Mouse (Mus musculus) heart, postnatal 10 days (tissue): ENCODE measurements around the gene Trip6. TPM values are rescaled to one million over a fixed set of nuclear protein-coding genes. Genes with fewer than 3 reads are reported as not detected.
"Not testable (repeated sequence)": the region's sequence is repeated elsewhere in the genome, so short reads cannot be mapped to it uniquely, and the experiment has no call there.

Experiments used
- DNase-seq, 2 experiments: peaks; one replicate each; pipeline ENCODE4 v3.0.0; 2021
- intact Hi-C: fragments of 180-260 bp; cut with DNase I; formaldehyde crosslinking; loops from one replicate; pipeline ENCODE4 v1.15.1; 2025
- microRNA-seq, 2 experiments: library from miRNA; unstranded; fragments of <30 nt; microRNA quantifications; one replicate each; pipeline ENCODE4 v1.2.0; 2022
- total RNA-seq, 2 experiments: library from RNA; stranded (reverse); gene quantifications; 2 replicates each; pipeline ENCODE4 v1.2.3; 2021

Gene Trip6
- total RNA-seq, 2 experiments from 2014 or later: 22.5 to 23.3 TPM

GRCm38 (mm10) chr5:137285986-137286385, 28.2 kb downstream of the Trip6 start:
- DNase-seq: no peak
- intact Hi-C loops: loop anchor here (1.0 to 2.0 kb wide), 3 partner anchors 127 to 163 kb away; no protein-coding TSS in a partner anchor

- intact Hi-C loops: no loop called here
Measured at GRCm38 (mm10) chr5:137285045-137285444, 29.2 kb downstream of the Trip6 start.

GRCm38 (mm10) chr5:137284411-137284810, 29.8 kb downstream of the Trip6 start:
- DNase-seq, intact Hi-C loops: not testable (repeated sequence)

More at GRCm38 (mm10) chr5:137285045-137285444, 29.2 kb downstream of the Trip6 start:
- DNase-seq: peak in 1 of 2 experiments; percentile 74

GRCm38 (mm10) chr5:137277360-137278342, 36.6 kb downstream of the Trip6 start:
- intact Hi-C loops: no loop called here
- DNase-seq: no peak

- peak in 1 of 2 experiments; percentile 32 for DNase-seq
Measured at GRCm38 (mm10) chr5:137268131-137268910, 45.9 kb downstream of the Trip6 start.

GRCm38 (mm10) chr5:137264787-137265186, 49.4 kb downstream of the Trip6 start:
- intact Hi-C loops: no loop called here
- DNase-seq: no peak

More at GRCm38 (mm10) chr5:137268131-137268910, 45.9 kb downstream of the Trip6 start:
- intact Hi-C loops: no loop called here

- intact Hi-C loops: no loop called here
- DNase-seq: no peak
Measured at GRCm38 (mm10) chr5:137263897-137264720, 50.1 kb downstream of the Trip6 start.

Small RNA genes lying within 50 kb of the gene (microRNA-seq; reads per million reads assigned to microRNA genes)
- gene Mir7036 (0.70 to 0.95 reads per million in 2 experiments), gene Mir8116 (0 reads per million in 2 experiments)

Other genes starting within 250 kb of the Trip6 start
- 10 to 100 TPM; 11.0 to 19.3 TPM for gene Serpine1, start 242.1 kb downstream of the Trip6 start, total RNA-seq
- gene Trim56, start 198.2 kb downstream of the Trip6 start, total RNA-seq: 10 to 100 TPM; 21.2 to 21.6 TPM
- not detected for gene Muc3, start 165.1 kb downstream of the Trip6 start, total RNA-seq
- gene Muc3a, start 102.0 kb downstream of the Trip6 start, total RNA-seq: under 1 TPM; 0.41 to 0.45 TPM
- gene Ache, start 26.9 kb downstream of the Trip6 start, total RNA-seq: 1 to 10 TPM; 4.6 to 4.8 TPM
- gene Ufsp1, start 19.8 kb downstream of the Trip6 start, total RNA-seq: 1 to 10 TPM; 8.8 to 10.0 TPM
- gene Srrt, start 6.7 kb downstream of the Trip6 start, total RNA-seq: 10 to 100 TPM; 91.0 to 91.9 TPM
- 1 to 10 TPM; 4.4 to 5.4 TPM for gene Slc12a9, start 19.2 kb upstream of the Trip6 start, total RNA-seq
- gene Ephb4, start 35.7 kb upstream of the Trip6 start, total RNA-seq: 100 to 1,000 TPM; 103 to 111 TPM
- under 1 TPM in 1 of 2 experiments, not detected in 1; 0.10 TPM for gene Zan, start 162.7 kb upstream of the Trip6 start, total RNA-seq
- gene Pop7, start 188.1 kb upstream of the Trip6 start, total RNA-seq: 10 to 100 TPM; 16.6 to 19.2 TPM
- 10 to 100 TPM; 29.6 to 33.8 TPM for gene Gigyf1, start 204.1 kb upstream of the Trip6 start, total RNA-seq
- gene Epo, start 218.8 kb upstream of the Trip6 start, total RNA-seq: not detected
- 100 to 1,000 TPM; 481 to 484 TPM for gene Gnb2, start 219.1 kb upstream of the Trip6 start, total RNA-seq
- not detected for gene Actl6b, start 239.1 kb upstream of the Trip6 start, total RNA-seq